Mouse (Mus musculus) cortical plate, adult 2 months (tissue): Measurements from ENCODE around the gene Mfsd12.

Experiments
- CTCF ChIP-seq: fragments of 200-500 bp; IDR thresholded peaks from 2 replicates; pipeline ENCODE4 v1.5.1; 2011; ENCODE audit warnings: mild to moderate bottlenecking, control low read depth, low read length; ENCODE audit not compliant: insufficient read depth; ENCODE audit errors: extremely low read depth
- POLR2A ChIP-seq: fragments of 200-500 bp; IDR thresholded peaks from 2 replicates; pipeline ENCODE4 v1.6.1; 2011; ENCODE audit warnings: mild to moderate bottlenecking, low read length, control low read depth; ENCODE audit not compliant: insufficient read depth; ENCODE audit errors: extremely low read depth

- TF ChIP-seq CTCF, result no peak
- TF ChIP-seq POLR2A, result no peak
Measured at GRCm38 (mm10) chr10:81404720-81405119, 47.4 kb downstream of the Mfsd12 start.
